Mouse (Mus musculus) hematopoietic stem cell, adult 5-6 weeks (primary cell): ENCODE data around the gene Inpp5a. TPM values are rescaled to one million over a fixed set of nuclear protein-coding genes. Genes with fewer than 3 reads are reported as not detected.

Experiments
- ATAC-seq, 2 experiments: fragments of 125-278 bp in 1 of 2; replicated peaks in 1 of 2; 2 replicates each; pipeline ENCODE4 v1.8.0; 2016 to 2017; ENCODE audit warnings: inconsistent platforms in 2 of 2, mild to moderate bottlenecking in 2 of 2, moderate number of reproducible peaks in 2 of 2, low read depth in 1 of 2, moderate TSS enrichment in 1 of 2; ENCODE audit not compliant: low FRiP score in 2 of 2, poor library complexity in 2 of 2, severe bottlenecking in 2 of 2, insufficient read depth in 1 of 2, low TSS enrichment in 1 of 2
- total RNA-seq: library from RNA; stranded (forward); fragments of 172-1452, 232-1000 nt; gene quantifications from 2 replicates; pipeline ENCODE4 v1.2.3, GENCODE M21; 2017

Inpp5a gene
- total RNA-seq, 1 experiment from 2014 or later: 5.6 TPM

DNA sequence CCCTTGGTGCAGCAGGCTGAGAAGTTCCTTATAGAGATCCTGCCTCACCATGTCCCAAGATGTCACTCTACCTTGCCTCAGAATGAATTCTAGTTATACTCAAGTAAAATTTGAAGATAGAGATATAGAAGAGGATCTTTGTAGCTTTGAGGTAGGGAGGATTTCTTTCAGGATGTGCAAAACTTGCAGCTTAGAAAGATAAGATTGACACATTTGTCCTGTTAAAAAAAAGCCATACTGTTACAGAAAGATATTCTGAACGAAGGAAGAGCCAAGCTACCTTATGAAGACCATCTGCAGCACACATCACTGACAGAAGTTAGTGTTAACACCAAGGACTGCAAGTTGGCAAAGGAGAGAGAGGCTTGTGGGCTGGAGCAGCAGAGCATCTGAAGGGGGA, 90.2 kb downstream of the Inpp5a start:
- ATAC-seq: no peak

DNA sequence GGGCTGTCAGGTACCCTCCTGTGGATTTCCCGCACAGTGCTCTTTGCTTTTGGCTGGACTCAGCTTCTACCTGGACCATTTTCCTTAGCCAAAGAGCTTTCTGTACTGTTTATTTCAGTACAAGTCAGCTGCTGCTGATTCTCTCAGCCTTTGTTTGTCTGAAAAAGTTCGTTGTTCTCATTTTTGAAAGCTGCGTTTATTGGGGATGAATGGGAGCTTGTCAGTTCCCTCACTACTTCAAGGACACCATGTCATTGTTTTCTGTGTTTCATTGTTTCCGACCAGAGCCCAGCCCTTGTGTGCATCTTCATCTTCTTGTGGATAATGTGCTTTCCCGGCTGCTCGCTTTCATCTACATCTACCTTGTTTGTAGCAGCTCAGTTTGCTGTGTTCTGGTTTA, 90.7 kb downstream of the Inpp5a start:
- ATAC-seq: no peak

GRCm38 (mm10) chr7:139484206-139484955, 95.5 kb downstream of the Inpp5a start:
- peak; percentile 52 to 77 for ATAC-seq

DNA sequence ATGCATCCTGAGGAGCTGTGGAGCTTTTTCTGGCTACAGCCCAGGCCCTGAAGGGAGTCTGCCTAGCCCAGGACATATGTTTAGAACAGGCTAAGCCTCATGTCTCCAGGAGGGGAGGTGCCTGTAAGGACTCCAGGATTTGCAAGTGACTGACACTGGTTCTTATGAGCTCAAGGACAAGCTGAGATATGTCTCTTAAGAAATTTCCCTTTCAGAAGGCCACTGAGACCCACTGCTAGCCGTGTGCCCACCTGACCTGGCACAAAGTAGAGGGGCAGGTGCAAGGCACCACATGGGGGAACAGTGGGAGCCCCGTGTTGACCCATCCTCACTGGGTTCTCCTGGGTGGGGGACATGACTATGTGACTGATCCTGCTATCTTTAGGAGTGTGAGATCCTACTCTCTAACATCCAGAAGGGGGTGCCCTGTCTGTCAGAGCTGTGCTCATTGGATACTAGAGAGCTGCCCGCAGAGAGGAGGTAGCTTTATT, 100.9 kb downstream of the Inpp5a start:
- no peak for ATAC-seq

GRCm38 (mm10) chr7:139492351-139492750, 103.4 kb downstream of the Inpp5a start:
- ATAC-seq: peak; percentile 49 to 72; a peak in 3 of 4 replicates

DNA sequence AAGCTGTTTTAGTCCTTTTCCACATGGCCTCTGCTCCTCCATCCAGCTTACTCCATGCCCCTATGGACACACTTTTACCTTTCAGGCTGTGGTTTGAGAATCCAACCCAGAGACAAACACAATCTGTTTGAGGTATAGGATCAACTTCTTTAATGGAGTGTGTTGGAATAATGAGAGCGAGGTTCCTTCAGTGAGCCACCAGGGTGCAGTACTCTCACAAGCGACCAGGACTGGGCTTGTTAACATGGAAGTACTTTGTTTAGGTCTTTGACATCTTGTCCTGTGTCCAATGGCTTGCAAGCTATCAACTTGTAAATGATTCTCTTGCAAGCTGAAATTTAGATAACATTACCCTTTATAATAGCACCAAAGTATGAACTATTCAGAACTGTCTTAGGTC, 104.0 kb downstream of the Inpp5a start:
- no peak; a peak in 1 of 4 replicates for ATAC-seq

DNA sequence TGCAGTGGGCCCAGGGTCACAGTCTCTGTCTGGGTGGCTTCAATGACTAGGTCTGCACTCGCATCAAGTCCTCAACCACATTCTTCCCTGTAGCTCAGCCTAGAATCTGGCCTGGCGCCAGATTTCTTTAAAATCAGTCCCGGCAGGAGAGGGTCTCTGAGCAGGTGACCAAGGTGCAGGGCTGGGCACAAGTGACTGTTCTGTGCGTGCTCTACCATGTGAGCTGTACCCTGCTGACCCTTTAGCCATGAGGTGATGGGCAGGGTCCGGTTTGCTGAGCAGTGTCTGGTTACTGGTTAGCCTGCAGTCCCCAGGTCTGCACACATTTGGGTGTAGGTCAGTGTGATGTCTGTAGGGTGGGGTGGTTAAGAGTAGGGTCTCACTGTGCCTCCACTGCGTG, 106.9 kb downstream of the Inpp5a start:
- no peak for ATAC-seq

- ATAC-seq: no peak; a peak in 1 of 4 replicates
These were observed 109.2 kb downstream of the Inpp5a start for GRCm38 (mm10) chr7:139498038-139498625.

GRCm38 (mm10) chr7:139504064-139504463, 115.2 kb downstream of the Inpp5a start:
- ATAC-seq: no peak

DNA sequence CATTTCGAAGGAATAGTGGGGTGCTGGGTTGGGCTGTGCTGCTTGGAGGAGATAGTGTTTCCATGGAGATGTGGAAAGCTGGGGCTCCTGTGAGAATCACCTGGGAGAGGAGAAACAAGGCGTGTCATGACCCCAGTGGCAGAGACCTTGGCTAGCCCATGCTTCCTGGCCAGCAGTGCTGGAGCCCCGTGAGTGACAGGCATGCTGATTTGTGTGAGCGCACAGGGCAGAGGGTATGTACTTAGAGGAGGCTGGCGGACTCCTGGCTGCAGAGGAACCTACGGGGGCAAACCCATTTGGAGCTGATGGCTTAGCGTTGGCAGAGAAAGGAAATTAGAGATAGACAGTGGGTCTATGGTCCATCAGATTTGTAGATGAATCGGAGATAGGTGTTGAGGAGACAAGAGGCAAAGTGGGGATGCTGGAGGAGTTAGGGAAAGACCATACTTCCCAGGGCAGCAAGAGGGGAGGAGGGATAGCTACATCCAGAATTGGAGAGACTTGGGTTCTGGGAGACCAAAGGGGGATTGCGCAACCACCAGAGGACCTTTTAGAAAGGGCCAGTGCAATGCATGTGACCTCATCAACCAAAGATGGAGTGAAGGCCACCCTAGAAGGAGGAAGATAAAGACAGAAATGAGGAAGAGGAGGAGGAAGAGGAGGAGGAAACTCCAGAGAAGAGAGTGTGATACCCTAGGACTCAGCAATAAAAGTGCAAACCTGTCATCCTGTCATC, 117.9 kb downstream of the Inpp5a start:
- no peak for ATAC-seq

- no peak for ATAC-seq
These were observed 120.0 kb downstream of the Inpp5a start for GRCm38 (mm10) chr7:139508938-139509337.

DNA sequence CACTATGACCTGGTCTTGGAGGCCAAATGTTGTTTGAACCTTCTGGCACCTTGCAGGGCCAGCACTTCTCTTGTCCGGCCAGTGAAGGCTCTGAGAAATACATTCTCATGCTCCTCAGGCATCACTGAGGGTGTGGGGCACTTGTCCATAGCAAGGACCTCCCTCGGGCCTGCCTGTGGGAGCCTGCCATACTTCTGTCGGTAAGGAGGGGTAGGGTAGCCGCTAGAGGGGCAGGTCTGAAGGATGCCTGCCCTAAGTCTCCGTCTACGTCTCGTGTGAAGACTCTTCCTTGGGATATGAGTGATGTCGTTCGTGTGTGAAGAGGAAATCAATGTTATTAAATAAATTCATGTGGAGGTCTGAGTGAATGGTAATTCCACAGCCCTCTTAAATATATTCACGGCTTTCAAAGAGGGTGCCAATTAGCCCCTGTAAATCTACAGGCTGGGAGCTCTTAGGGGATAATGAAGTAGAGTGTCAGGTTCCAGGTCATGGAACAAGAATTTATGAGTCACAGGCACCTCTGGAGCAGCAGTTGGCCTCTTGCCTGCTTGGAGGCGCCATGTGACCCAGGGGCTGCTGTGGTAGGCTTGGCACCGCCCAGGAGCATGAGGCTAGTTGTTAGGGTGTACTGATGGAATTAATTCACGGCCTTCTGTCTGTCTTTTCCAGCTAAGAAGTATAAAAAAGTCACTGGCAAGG, 127.2 kb downstream of the Inpp5a start:
- no peak for ATAC-seq

- no peak for ATAC-seq
These were observed 127.7 kb downstream of the Inpp5a start for GRCm38 (mm10) chr7:139516661-139517016.

DNA sequence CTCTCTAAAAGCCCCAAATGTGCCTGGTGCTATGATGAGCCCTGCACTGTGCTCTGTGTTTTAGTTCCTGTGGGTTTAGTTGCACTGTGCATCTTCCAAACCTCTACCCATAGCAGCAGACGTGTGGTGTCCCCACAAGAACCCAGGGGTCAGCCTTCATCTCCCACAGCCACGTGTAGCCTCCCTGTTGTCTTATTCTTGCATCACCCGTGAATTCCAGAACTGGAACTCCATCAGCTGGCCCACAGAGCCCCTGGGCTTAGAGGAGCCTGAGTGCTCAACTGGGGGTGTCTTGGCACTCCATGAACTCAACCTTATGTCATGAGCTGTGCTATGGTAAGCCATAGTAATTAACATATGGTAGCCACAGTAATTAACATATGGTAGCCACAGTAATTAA, 129.4 kb downstream of the Inpp5a start:
- no peak for ATAC-seq

GRCm38 (mm10) chr7:139528309-139529076, 139.6 kb downstream of the Inpp5a start:
- ATAC-seq: no peak

DNA sequence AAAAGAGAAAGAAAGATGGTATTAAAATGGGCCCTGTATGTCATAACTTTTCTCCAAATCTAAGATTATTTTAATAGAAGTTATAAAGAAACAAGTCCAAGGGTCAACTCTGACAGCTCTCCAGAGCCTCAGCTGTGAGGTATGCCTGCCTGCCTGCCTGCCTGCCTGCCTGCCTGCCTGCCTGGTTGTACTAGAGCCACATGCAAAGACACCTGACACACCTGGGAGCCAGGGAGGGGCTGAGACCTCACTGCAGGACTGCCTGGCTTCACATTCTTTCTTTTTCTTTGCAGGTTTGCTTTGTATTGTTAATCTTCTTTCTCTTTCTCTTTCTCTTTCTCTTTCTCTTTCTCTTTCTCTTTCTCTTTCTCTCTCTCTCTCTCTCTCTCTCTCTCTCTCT, 140.3 kb downstream of the Inpp5a start:
- no peak for ATAC-seq
